Mouse (Mus musculus) layer of hippocampus, adult 8-10 months (tissue): ENCODE measurements at regions not wholly inside any gene's neighbourhood (a gene's known extent, or its start where the extent isn't known, plus 50 kb on each side); places are given as distances from the start of the nearest gene placed in this dataset.
A peak's percentile ranks its signal among the peaks of the same experiment; 100 is the strongest.

Source experiments
- DNase-seq, 2 experiments: peaks; one replicate each; pipeline ENCODE4 v3.0.0; 2022; ENCODE audit warnings: low spot score in 2 of 2

DNA sequence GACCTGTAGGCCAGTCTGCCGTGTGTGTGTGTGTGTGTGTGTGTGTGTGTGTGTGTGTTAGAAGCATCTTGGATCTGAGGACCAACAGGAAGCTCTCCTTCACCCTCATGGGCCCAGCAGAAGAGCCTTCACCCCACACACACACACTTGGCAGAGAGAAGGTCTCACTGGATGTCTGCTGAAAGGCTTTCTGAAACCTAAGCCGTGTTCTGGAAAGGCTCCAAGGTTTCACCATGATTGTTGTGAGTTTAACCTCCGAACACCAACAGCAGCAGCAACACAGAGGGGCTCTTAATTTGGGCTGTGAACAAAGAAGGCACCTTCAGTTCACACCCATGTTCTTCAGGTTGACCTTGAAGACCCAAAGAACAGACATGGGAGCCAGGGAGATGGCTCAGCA is 124.9 kb upstream of the Dynlrb2 start:
- no peak for DNase-seq

DNA sequence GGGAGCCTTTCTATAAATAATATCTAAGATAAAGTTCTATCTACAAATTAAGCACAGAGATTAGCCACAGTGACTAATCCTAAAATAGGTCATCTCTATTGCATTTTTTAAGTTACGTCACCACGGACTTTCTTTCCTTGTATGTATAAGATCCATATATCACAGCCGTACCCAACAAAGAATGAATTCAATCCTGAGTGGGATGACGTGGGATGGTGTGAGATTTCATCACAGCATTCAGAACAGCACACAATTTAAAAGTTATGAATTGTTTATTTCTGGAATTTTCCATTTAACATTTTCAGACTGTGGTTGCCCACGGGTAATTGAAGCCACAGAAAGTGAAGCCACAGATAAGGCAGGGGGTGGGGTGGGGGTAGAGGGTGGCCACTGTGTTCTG is 129.0 kb upstream of the Dynlrb2 start:
- no peak for DNase-seq

DNA sequence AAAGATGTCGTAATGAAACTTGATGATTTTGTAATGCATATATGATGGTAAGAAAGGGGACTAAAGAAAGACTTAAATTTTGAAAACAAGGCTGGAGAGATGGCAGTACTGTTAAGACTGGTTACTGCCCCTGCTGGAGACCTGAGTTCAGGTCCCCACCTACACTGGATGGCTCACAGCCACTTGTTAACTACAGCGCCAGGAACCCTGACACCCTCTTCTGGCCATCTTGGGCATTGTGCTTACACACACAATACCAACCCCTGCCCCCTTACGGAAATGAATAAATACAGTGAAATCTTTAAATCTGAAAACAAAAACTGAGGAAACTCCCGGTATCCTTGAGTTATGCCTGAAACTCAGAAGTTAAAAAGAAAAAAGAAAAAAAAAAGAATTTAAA is 131.7 kb upstream of the Dynlrb2 start:
- peak in 1 of 2 experiments; percentile 15 for DNase-seq

DNA sequence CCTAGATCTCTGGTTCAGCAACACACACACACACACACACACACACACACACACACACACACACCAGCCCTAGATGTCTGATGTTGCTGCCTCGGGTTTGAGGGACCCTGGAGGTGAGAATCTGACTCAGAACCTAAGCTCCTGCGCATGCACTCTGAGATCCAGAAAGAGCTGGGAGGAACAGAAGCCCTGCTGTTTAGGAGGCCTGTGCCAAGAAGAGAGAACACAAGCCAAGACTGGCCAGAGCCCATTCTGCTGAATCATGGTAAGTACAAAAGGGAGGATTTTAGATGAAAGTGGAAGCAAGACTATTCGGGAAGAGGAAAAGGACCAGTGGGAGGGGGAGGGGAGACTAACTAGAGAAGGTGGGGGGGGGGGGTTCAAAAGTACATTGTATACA is 132.2 kb upstream of the Dynlrb2 start:
- DNase-seq = peak; percentile 56 to 68

DNA sequence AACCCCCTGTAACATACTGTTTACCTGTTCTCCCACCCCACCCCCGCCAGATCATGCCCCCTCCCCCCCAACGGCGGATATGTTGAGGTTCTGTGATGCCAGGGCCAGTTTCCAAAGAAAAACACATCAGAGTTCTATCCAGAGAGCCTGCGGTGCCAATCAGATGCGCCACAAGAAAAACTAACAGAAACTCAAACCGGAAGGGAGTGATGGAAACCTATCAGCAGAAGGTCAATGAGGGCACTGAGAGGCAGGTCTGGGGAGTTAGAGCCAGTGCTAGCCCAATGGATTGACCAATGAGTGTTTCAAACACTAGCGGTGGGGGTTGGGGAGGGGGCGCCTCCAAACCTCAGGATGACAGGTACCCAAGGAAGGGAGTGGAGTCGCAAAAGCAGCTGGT is 132.7 kb upstream of the Dynlrb2 start:
- no peak for DNase-seq

DNA sequence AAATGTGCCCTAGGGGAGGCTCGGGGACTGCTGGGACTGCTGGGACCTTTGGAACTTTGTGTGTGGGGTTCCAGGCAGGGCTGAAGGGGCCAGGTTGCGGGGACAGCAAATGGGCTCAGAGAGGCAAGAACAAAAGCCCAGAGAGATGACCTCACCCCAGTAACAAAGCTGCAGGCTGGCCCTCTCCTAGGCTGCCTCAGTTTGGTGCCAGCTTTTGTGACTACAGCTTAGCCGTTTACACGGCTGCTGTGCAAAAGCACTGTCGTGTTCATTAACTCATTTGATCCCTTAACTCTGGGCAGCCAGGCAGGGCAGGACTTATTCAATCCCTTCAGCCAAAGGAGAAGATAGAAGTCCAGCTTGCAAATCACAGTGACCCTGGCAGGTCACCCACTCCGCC is 137.3 kb upstream of the Dynlrb2 start:
- no peak for DNase-seq

DNA sequence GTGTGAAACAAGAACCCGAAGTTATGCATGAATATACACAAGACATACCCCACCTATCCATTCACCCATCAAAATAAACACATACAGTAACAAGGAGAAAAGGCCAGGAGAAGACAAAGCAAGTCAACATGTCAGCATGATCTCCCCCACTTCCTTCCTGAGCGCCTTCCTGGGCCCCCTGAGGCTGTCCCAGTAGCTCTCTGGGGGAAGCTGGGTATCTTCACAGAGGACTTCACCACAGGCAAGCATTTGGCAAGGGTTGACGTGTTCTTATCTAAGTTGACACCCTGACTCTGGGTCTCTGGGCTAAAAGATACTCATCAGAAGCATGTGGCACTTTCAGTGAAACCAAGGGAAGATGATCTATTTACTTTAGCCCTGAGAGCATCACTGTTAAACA is 138.1 kb upstream of the Dynlrb2 start:
- no peak for DNase-seq

DNA sequence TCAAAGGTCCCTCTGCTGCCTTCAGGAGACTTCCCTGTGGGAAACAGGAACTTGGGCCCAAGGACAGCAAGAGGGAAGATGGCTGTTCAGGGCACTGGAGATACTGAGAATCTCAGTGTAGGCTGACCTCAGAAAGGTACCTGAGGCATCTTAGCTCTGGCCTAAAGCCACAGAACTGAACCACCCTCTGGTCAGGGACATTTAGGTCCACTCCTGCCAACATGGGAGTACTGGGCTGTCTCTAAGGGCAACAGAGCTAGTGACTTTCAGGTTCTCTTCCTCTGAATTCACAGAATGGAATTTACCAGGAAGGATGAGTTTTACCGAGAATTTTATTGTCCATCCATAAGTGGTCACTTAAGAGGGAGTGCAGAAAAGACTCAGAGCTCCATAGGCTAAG is 140.0 kb upstream of the Dynlrb2 start:
- no peak for DNase-seq

DNA sequence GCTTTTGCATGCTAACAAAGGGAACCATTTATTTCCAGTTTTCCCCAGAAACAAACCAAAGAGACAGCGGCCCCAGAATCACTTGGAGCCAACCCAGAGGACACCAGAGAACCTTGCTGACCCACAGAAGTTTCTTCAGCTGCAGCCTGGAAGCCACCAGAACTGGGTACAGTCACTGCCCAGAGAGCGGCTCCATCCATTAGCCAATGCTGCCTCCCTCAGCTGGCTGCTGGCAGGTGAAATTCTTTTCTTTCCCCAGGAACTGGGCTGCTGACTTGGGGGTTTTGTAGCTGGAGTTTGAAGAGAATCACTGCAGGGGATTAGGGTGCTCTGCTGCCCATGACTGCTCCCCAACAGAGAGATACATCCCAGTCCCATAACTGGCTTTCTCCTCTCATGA is 140.6 kb upstream of the Dynlrb2 start:
- peak in 1 of 2 experiments; percentile 23 for DNase-seq

DNA sequence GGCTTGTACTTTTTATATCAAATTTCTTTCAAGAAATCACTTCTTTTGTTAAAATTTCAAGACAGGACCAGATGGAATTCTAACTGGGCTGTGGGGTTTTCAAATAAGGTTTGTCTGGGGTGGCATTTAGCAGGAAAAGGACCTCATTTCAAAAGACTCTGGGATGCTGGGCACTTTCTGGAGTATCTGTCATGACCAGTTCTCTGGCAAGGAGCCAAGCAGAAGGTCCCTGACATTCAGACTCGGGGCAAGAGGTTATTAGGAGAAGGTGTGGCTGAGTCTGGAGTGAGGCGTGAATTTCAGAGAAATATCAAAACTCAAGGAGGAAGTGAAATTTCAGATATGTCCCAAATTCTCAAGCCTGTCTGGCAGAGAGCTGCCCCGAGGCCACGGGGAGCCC is 142.4 kb upstream of the Dynlrb2 start:
- no peak for DNase-seq

DNA sequence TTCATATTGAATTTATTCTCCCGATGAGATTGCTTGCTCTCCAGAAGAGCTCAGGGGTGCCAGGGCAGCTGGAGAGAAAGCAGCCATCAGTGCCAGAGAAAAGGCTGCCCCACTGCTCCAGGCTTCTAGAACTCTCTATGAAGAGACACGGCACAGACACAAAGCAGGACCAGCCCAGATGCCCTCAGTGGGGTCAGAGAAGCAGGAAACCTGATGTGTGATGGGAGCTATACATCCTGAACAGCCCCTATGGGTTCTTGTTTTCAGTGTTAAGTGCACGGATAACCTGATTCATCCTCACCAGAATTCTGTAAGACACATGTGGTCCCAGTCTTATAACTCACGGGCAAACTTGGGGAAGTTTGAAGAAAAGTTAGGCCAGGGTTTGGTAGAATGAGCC is 145.0 kb upstream of the Dynlrb2 start:
- DNase-seq = no peak

DNA sequence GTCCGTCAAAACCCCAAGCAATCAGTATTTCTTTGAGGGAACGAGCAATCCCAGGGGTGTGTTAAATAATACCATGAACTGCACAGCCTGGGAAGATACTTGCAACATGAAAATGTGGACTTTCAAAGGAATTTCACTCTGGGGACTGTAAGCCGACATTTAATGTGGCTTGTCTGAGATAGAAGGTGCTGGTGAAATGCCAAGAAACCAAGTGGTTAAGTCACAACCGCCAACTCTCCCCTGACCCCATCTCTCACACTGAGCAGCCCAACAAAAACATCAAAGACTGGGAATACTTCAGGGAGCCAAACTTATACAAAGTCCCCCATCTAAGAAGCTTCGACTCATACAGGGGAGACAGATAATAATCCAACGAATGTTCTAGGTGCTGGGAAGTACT is 150.0 kb upstream of the Dynlrb2 start:
- no peak for DNase-seq

DNA sequence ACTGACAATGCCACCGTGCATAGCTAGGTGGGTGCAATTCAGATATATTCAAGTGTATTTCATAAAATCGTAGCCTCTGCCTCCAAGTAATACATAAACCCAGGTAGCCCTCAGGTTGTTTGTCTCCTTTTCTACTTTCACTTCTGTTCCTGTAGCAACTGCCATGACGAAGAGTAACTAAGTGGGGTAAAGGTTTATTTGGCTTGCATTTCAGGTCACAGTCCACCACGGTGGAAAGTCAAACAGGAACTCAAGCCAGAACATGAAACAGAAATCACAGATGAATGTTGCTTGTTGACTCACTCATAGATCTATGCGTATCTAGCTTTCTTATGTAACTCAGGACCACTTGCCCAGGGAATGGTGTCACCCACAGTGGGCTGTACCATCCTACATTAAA is 150.9 kb upstream of the Dynlrb2 start:
- no peak for DNase-seq

DNA sequence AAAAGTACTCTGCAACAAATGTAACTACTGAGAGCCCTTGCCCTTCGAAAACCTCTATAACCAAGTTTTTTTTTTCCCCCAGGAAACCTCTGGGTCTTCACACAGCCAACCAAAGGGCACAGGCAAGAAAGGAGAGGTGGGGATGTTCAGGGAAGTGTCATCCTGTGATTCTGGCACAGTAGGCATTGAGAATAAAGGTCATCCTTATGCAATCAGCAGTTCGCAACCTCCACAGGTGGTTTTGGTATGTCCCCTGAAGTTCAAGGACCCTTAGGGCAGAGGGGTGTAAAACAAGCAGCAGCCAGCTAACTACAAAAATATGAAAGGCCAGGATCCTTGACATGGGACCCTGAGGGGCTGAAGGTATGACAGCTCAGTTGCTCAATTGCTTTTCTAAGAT is 152.1 kb upstream of the Dynlrb2 start:
- DNase-seq = no peak

DNA sequence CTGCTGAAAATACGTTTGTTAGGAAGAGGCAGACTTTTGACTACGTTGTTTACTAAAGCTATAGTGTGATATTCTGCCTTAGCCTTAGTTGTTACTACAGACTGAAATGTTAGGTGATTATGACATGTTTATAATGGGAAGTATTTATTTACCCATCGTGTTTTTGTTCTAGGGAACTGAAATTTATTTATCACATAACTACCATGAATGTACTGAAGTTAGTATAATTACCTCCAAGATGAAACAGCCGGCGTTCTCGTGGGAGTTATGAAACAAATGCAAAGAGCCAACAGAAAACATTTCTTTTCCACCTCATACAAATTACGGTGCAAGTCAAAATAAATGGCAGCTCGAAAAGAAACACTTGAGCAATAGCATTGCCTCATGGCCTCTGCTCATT is 155.8 kb upstream of the Dynlrb2 start:
- no peak for DNase-seq

DNA sequence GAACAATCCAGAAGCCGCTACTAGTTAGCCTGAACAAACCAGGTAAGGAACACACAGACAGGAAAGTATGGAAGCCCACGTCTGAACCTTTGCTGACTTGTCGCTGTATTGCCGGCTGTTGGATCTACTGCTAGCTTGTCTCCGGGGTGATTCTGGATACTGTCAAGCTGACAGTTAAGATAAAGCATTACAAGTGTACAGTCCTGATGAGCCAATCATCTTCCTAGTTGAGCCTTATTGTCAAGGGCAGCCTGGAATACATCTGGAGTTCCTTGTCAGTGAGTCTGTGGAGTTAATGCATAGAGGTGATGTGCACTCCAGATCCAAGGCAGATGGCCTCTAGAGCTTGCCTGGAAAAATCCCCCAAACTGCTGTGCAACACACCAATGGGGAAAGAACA is 157.8 kb upstream of the Dynlrb2 start:
- DNase-seq = no peak

DNA sequence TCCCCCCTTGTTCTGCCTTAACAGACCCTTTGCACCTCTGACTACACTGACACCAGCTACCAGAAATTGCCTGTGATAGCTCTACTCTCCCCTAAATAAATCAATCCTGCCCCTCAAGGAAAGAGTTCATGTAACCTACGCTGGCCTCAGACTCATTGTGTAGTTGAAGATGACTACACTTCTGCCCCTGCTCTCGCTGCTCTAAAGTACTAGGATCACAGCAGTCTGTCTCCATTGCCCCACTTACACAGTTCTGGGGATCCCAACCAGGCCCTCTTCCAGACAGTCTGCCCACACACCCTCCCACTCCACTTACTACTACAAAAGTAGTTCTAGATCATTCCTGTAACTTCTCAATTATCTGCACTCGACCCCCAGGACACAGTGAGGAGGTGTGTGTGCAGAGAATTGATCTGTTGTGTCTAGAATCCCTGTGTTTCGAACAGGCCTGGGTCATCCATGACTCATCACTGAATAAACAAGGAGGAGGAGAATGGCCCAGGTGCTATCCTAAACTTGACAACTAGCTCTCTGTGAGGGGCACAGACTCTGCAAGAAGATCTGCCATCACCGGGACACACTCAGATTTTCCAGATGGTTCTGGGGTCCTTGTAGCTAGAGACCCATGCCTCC is 160.1 kb upstream of the Dynlrb2 start:
- DNase-seq = no peak

DNA sequence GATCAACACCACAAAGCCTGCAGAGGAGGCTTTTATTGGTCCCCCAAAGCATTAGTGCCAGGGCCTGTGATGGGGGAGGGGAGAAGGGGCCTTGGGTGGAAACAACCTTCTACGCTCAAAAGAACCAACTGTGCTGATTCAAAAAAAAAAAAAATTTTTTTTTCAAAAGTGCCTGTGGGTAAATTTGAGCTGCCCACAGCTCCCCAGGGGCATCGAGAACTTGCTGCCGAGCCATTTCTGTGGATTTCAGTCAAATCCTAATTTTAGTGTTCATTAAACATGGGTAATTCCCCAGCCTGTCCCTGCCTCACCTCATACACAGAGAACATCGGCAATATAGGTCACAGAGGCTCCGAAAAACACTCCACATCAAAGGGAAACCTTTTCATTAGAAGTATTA is 161.2 kb upstream of the Dynlrb2 start:
- no peak for DNase-seq

DNA sequence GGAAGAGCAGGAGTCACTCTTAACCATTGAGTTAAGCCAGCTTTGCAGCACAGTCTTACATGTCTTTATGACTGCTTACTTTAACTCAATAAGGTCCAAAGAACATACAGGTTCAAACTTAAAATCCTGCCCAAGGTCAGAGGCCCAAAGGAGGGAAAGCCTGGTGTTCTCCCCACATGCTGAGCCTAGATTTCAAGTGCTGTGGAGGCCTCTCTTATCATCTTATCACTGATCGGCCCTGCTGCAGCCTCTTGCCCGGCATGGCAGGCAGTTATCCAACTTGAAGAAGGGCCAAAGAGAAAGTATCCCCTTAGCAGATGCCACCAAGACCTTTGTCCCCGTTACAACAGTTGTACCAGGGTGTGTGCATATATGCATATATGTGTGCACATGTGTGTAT is 170.0 kb upstream of the Dynlrb2 start:
- DNase-seq = no peak

DNA sequence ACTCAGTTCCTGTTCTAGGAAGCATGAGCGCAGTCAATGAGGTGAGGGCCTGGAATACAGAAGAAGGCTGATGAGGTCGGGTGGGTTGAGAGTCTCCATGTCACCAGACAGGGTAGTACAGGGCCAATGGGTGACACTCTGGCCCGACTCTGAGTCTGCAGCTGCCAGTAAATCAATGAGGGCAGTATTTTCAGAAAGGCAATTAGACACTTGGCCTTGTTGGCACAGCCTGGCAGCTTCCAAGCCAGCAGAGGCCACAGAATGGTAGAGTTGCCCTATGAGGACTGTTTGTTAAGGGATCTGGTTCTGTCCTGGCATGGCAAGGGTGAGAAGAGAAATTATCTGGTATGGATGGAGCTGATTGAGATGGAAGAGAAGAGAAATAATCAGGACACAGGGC is 170.7 kb upstream of the Dynlrb2 start:
- no peak for DNase-seq

DNA sequence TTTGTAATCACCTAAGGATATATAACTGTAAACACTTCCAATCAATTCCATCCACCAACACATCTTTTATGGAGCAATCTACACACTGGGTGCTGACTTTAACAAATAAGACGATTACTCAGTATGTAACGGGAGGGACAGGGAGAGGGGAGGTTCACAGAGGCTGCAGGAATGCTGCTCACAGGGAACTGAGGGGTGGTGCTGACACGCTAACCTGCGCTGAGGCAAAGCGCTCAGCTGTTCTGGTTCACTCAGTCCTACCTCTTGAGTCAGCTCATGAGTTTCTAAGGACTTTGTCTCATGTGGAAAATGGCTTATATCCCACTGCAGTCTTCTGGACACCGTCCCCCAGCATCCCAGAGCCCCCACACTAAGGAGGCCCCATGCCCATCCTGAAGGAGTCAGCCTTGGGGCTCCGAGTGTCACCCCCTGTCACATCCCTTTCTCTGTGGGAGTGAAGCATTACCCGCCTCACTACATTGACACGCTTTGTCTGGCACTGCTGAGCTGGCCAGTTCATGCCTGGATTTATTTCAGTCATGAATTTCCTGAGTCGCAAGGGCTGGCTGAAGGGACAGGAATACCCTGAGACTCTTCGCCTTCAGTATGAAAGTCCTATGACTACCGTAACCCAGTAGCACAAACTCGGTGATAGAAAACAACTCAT is 184.6 kb upstream of the Dynlrb2 start:
- DNase-seq = no peak

DNA sequence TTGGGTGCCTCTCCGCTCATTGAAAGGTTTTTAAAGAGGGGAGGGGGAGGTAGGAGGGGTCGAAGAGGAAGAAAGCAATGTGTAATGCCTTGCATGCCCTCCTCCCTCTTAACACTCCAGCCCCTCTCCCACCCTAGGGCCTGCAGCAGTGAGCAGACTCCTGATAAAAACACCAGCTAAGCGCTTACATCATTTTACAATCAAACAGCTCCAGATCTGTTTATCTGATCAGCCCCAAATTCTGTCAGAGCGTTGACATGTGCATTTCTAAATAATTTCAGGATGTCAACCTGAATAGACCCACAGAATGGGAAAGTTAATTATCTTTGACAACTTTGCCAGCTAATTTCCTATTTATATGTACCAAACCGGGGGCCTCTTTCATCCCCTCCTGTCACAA is 189.4 kb upstream of the Dynlrb2 start:
- no peak for DNase-seq

DNA sequence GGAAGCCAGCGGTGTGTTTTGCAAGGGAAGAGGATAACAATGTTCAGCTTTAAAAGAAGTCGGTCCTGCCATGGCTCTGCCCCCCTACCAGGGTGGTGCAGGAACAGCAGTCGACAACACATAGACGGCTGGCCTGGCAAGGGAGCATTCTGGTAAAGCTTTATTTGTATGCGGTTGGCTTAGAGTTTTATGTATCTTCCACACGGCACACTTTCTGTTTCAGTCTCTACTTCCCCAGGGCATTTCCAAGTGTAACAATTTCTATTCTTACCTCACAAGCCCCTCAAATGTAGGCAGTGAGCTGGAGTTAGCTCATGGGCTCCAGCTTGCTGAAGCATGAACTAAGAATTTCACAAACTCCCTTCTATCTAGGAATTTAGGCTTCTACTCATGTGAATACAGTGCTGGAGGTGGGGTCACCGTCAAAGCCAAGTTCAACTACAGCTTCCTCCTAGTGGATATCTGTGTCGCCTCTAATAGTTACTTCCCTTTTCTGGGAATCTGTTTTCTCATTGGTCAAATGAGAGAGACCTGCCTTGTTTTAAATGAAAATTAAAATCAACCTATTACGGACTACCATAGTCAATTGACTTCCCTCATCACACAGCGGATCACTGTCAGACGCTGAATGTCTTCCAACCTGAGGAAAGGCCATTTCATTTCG is 190.2 kb upstream of the Dynlrb2 start:
- DNase-seq = no peak
